Mouse (Mus musculus): ENCODE results near the gene Cdc6.
"Not testable (repeated sequence)": the region's sequence is repeated elsewhere in the genome, so short reads cannot be mapped to it uniquely, and the experiment has no call there.

The Cdc6 gene

GRCm38 (mm10) chr11:98909654-98910053 lies 2.1 kb downstream of the Cdc6 start:
- peak; percentile 66 to 89 for DNase-seq (ENCODE audit: low spot score in 2 of 2)

- peak in 1 of 2 experiments; percentile 14 for DNase-seq (ENCODE audit: low spot score in 2 of 2)
These were observed 2.8 kb downstream of the Cdc6 start for GRCm38 (mm10) chr11:98910415-98910814.

GRCm38 (mm10) chr11:98911498-98911897 lies 3.9 kb downstream of the Cdc6 start:
- DNase-seq (ENCODE audit: low spot score in 2 of 2): peak in 1 of 2 experiments; percentile 15

GRCm38 (mm10) chr11:98914196-98914595 lies 6.6 kb downstream of the Cdc6 start:
- no peak for DNase-seq (ENCODE audit: low spot score in 2 of 2)

- peak; percentile 34 to 71 for DNase-seq (ENCODE audit: low spot score in 2 of 2)
These were observed 8.8 kb downstream of the Cdc6 start for GRCm38 (mm10) chr11:98916376-98916775.

GRCm38 (mm10) chr11:98917428-98918005 lies 9.9 kb downstream of the Cdc6 start:
- no peak for DNase-seq (ENCODE audit: low spot score in 2 of 2)

GRCm38 (mm10) chr11:98918231-98918630 lies 10.6 kb downstream of the Cdc6 start:
- peak in 1 of 2 experiments; percentile 19 for DNase-seq (ENCODE audit: low spot score in 2 of 2)

- DNase-seq (ENCODE audit: low spot score in 2 of 2): no peak
These were observed 11.4 kb downstream of the Cdc6 start for GRCm38 (mm10) chr11:98919009-98919408.

GRCm38 (mm10) chr11:98921813-98922212 lies 14.2 kb downstream of the Cdc6 start:
- not testable (repeated sequence) for DNase-seq (ENCODE audit: low spot score in 2 of 2)

- peak; percentile 41 to 64 for DNase-seq (ENCODE audit: low spot score in 2 of 2)
These were observed 14.7 kb downstream of the Cdc6 start for GRCm38 (mm10) chr11:98922307-98922706.

GRCm38 (mm10) chr11:98922851-98923711 lies 15.5 kb downstream of the Cdc6 start:
- peak in 1 of 2 experiments; percentile 13 for DNase-seq (ENCODE audit: low spot score in 2 of 2)

GRCm38 (mm10) chr11:98924633-98925175 lies 17.1 kb downstream of the Cdc6 start:
- peak in 1 of 2 experiments; percentile 36 for DNase-seq (ENCODE audit: low spot score in 2 of 2)

- DNase-seq (ENCODE audit: low spot score in 2 of 2): no peak
These were observed 17.7 kb downstream of the Cdc6 start for GRCm38 (mm10) chr11:98925265-98925721.

GRCm38 (mm10) chr11:98925868-98926311 lies 18.3 kb downstream of the Cdc6 start:
- DNase-seq (ENCODE audit: low spot score in 2 of 2): no peak

- DNase-seq (ENCODE audit: low spot score in 2 of 2): no peak
These were observed 19.0 kb downstream of the Cdc6 start for GRCm38 (mm10) chr11:98926553-98926952.

GRCm38 (mm10) chr11:98927438-98928076 lies 20.0 kb downstream of the Cdc6 start, which contains the start of gene Rara:
TSS of gene Rara (plus strand) at chr11:98927818.
- DNase-seq (ENCODE audit: low spot score in 2 of 2): no peak

- no peak for DNase-seq (ENCODE audit: low spot score in 2 of 2)
These were observed 20.7 kb downstream of the Cdc6 start for GRCm38 (mm10) chr11:98928186-98928893.

- no peak for DNase-seq (ENCODE audit: low spot score in 2 of 2)
These were observed 21.9 kb downstream of the Cdc6 start for GRCm38 (mm10) chr11:98929503-98929902.

GRCm38 (mm10) chr11:98930127-98930601 lies 22.6 kb downstream of the Cdc6 start:
- DNase-seq (ENCODE audit: low spot score in 2 of 2): no peak

- DNase-seq (ENCODE audit: low spot score in 2 of 2): no peak
These were observed 23.3 kb downstream of the Cdc6 start for GRCm38 (mm10) chr11:98930773-98931512.
